15 mouse cellular contexts compared by ENCODE assay signal in genomic region chr11:88419064-88419463, GRCm38 (mm10).
DNase-seq lines count a peak whose midpoint lies in the region; ATAC-seq lines count a peak whose summit lies in the region.
"Had no signal": no experiment of that assay in that cellular context is flagged by ENCODE, and none has a peak within 500 bp of the region (broad histone marks: within the 10 kb centered on the region; RNA-seq: fewer than 3 reads in every experiment).

No protein-coding gene starts in this region.

- H3K9me3 ChIP-seq in heart, embryonic 14.5 days (ENCODE audit: control insufficient read depth, low read length): no peaks in the 10 kb centered on the region
- H3K9me3 ChIP-seq in neural tube, embryonic 11.5 days (ENCODE audit: control insufficient read depth, low read length): no peaks in the 10 kb centered on the region
- no peaks in the 10 kb centered on the region for H3K9me3 ChIP-seq in neural tube, embryonic 15.5 days (replicated peaks)
- H3K9me3 ChIP-seq in limb, embryonic 11.5 days (ENCODE audit: control insufficient read depth, low read length): no peaks in the 10 kb centered on the region
- H3K9me3 ChIP-seq: embryonic facial prominence, embryonic 13.5 days had no signal

- H3K9ac ChIP-seq in heart, embryonic 14.5 days (ENCODE audit: low read length): peak overlapping the region; percentile 58
- H3K9ac ChIP-seq in neural tube, embryonic 11.5 days (ENCODE audit: low read length): no peak overlapping the region
- no peak overlapping the region for H3K9ac ChIP-seq in neural tube, embryonic 15.5 days (replicated peaks)
- no peak overlapping the region for H3K9ac ChIP-seq in limb, embryonic 11.5 days (ENCODE audit: low read length)
- H3K9ac ChIP-seq: embryonic facial prominence, embryonic 13.5 days had no signal

- H3K4me2 ChIP-seq in heart, embryonic 14.5 days (ENCODE audit: low read length): peak overlapping the region; percentile 49
- no peak overlapping the region for H3K4me2 ChIP-seq in neural tube, embryonic 11.5 days (ENCODE audit: low read depth)
- no peak overlapping the region for H3K4me2 ChIP-seq in neural tube, embryonic 15.5 days
- H3K4me2 ChIP-seq in limb, embryonic 11.5 days (ENCODE audit: low read depth, severe bottlenecking): no peak overlapping the region
- H3K4me2 ChIP-seq: embryonic facial prominence, embryonic 13.5 days had no signal

- peak; percentile 45; the same call in 1 of the 2 replicates for ATAC-seq in heart, embryonic 14.5 days (ENCODE audit: insufficient number of reproducible peaks, insufficient read depth, low FRiP score, low read depth)
- ATAC-seq in neural tube, embryonic 11.5 days (ENCODE audit: insufficient read depth, low FRiP score, low TSS enrichment): no peak
- no peak for ATAC-seq in neural tube, embryonic 15.5 days (ENCODE audit: low FRiP score)
- ATAC-seq in limb, embryonic 11.5 days (ENCODE audit: insufficient number of reproducible peaks, low FRiP score, low TSS enrichment, low read depth): no peak

- 11% methylated on average over 7 of the region's 7 CpGs for WGBS in heart, embryonic 14.5 days
- WGBS in neural tube, embryonic 11.5 days: 62% methylated on average over 7 of the region's 7 CpGs
- WGBS in neural tube, embryonic 15.5 days: 59% methylated on average over 7 of the region's 7 CpGs
- 20% methylated on average over 7 of the region's 7 CpGs for WGBS in limb, embryonic 11.5 days

- peak overlapping the region; percentile 85 to 93 for H3K27ac ChIP-seq in heart, embryonic 14.5 days (replicated peaks in 1 of 2; ENCODE audit: control insufficient read depth in 1 of 2, insufficient read depth in 1 of 2, low read depth in 2 of 2, low read length in 2 of 2)
- H3K27ac ChIP-seq in neural tube, embryonic 11.5 days (ENCODE audit: low read depth, low read length): 0 out of 2 replicates have a peak overlapping the region, but pooled peaks have one; percentile 11
- no peak overlapping the region for H3K27ac ChIP-seq in neural tube, embryonic 15.5 days (replicated peaks)
- 0 out of 2 replicates have a peak overlapping the region, but pooled peaks have one; percentile 43 for H3K27ac ChIP-seq in limb, embryonic 11.5 days (replicated peaks; ENCODE audit: low read depth, low read length)
- H3K27ac ChIP-seq: embryonic facial prominence, embryonic 13.5 days had no signal

- intact Hi-C loops in heart, postnatal 25 days (cut with DNase I): no loop called here
- intact Hi-C loops in left cerebral cortex, postnatal 4 days (cut with DNase I): no loop called here

- 0 out of 2 replicates have a peak, but pooled peaks cover 3% of the 10 kb centered on the region for H3K36me3 ChIP-seq in heart, embryonic 14.5 days (ENCODE audit: control insufficient read depth, insufficient read depth, low read length)
- peaks cover 3% of the 10 kb centered on the region; the same call in 1 of the 2 replicates for H3K36me3 ChIP-seq in neural tube, embryonic 11.5 days (ENCODE audit: control insufficient read depth, insufficient read depth, low read length)
- no peaks in the 10 kb centered on the region for H3K36me3 ChIP-seq in neural tube, embryonic 15.5 days
- no peaks in the 10 kb centered on the region for H3K36me3 ChIP-seq in limb, embryonic 11.5 days (ENCODE audit: control insufficient read depth, insufficient read depth, low read length)
- H3K36me3 ChIP-seq: embryonic facial prominence, embryonic 13.5 days had no signal

- H3K27me3 ChIP-seq in heart, embryonic 14.5 days (ENCODE audit: control insufficient read depth, insufficient read depth, low read length): no peaks in the 10 kb centered on the region
- no peaks in the 10 kb centered on the region for H3K27me3 ChIP-seq in neural tube, embryonic 11.5 days (ENCODE audit: control insufficient read depth, insufficient read depth, low read length)
- H3K27me3 ChIP-seq in neural tube, embryonic 15.5 days (replicated peaks): no peaks in the 10 kb centered on the region
- no peaks in the 10 kb centered on the region for H3K27me3 ChIP-seq in limb, embryonic 11.5 days (ENCODE audit: control insufficient read depth, insufficient read depth, low read length)
- H3K27me3 ChIP-seq: CH12.LX; embryonic facial prominence, embryonic 13.5 days had no signal

- DNase-seq in heart, postnatal 25 days (ENCODE audit: low spot score): no peak
- DNase-seq in neural tube, embryonic 11.5 days (ENCODE audit: low spot score): no peak
- peak; percentile 45 for DNase-seq in limb, embryonic 11.5 days (ENCODE audit: low spot score)
- peak; percentile 34 for DNase-seq in yolk sac, embryonic 10.5 days (ENCODE audit: low spot score)
- no peak for DNase-seq in left cerebral cortex, postnatal 4 days
- DNase-seq: adrenal gland, postnatal 14 days; cerebellum, adult 11 months; kidney, postnatal 25 days; lung, postnatal 14 days; retina, postnatal 1 day; thymus, postnatal 4 days had no signal

- peaks cover 35 to 53% of the 10 kb centered on the region in 2 experiments for H3K4me1 ChIP-seq in heart, embryonic 14.5 days (ENCODE audit: control insufficient read depth in 2 of 2, insufficient read depth in 2 of 2, low read length in 2 of 2)
- H3K4me1 ChIP-seq in neural tube, embryonic 11.5 days (ENCODE audit: control insufficient read depth, insufficient read depth, low read length): peaks cover 15% of the 10 kb centered on the region
- peaks cover 50% of the 10 kb centered on the region for H3K4me1 ChIP-seq in neural tube, embryonic 15.5 days
- H3K4me1 ChIP-seq in limb, embryonic 11.5 days (ENCODE audit: control insufficient read depth, insufficient read depth, low read length): peaks cover 35% of the 10 kb centered on the region

- H3K4me3 ChIP-seq in heart, embryonic 14.5 days (ENCODE audit: control insufficient read depth in 1 of 2, insufficient read depth in 1 of 2, low read depth in 1 of 2, low read length in 2 of 2): no peak overlapping the region
- no peak overlapping the region for H3K4me3 ChIP-seq in neural tube, embryonic 11.5 days (ENCODE audit: low read depth, low read length)
- no peak overlapping the region for H3K4me3 ChIP-seq in neural tube, embryonic 15.5 days (replicated peaks)
- no peak overlapping the region for H3K4me3 ChIP-seq in limb, embryonic 11.5 days (ENCODE audit: low read depth, low read length)
- H3K4me3 ChIP-seq: embryonic facial prominence, embryonic 13.5 days had no signal

Comparison
In these comparisons a context has a peak if more than half of its experiments do, and no peak if none do; other contexts are left out.
1. DNase-seq: peak in limb, embryonic 11.5 days (single experiment) and yolk sac, embryonic 10.5 days (single experiment); none in heart, postnatal 25 days (single experiment), neural tube, embryonic 11.5 days (single experiment) and left cerebral cortex, postnatal 4 days (single experiment).